8 mouse cellular contexts compared by ENCODE assay signal in the genomic region with DNA sequence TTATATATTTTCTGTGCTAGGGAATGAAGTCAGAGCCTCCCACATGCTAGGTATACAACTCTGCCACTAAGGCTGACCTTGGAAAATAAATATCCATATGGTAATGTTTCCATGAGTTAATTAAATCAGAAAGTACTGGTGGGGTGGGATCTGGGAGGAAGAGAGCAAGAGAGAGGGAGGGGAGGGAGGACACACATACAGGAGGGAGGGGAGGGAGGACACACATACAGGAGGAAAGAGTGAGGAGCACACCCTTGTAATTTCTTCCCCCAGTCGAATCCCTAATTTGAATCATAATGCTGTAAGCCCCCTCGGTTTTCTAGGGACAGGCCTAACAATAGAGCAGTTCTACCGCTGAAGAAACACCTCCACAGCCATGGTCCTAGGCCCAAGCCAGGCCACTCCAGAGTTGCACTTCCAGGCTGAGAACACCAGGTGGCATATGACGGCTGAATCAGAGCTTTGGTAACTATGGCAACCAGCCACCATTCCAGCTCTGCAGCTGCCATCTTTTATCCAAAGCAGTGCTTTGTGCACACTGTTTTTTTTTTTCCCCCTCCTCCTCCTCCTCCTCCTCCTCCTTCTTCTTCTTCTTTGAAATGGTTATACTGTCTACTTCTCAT. TPM values are rescaled to one million over a fixed set of nuclear protein-coding genes. Genes with fewer than 3 reads are reported as not detected.
A peak's percentile ranks its signal among the peaks of the same experiment; 100 is the strongest.
DNase-seq lines count a peak whose midpoint lies in the region; ATAC-seq lines count a peak whose summit lies in the region.

No protein-coding gene starts in this region.

- no peak overlapping the region for H3K4me3 ChIP-seq in forebrain, embryonic 16.5 days (replicated peaks; ENCODE audit: low read length)
- H3K4me3 ChIP-seq in hindbrain, embryonic 11.5 days (ENCODE audit: low read depth, low read length), result no peak overlapping the region

- peak; percentile 97 for DNase-seq in R1 (ENCODE audit: low read depth, low spot score)
- peak; percentile 46 for DNase-seq in cerebellum, adult 11-12 months
- DNase-seq in hindbrain, embryonic 11.5 days (ENCODE audit: low spot score), result peak; percentile 92
- peak; percentile 69 for DNase-seq in layer of hippocampus, adult 9-11 months
- DNase-seq in lung, postnatal 36 days, result peak; percentile 85
- DNase-seq in retina, embryonic 14.5 days (ENCODE audit: low spot score), result peak; percentile 92
- peak; percentile 22 for DNase-seq in urinary bladder, postnatal 25 days (ENCODE audit: low spot score)

- no peak overlapping the region for H3K4me2 ChIP-seq in forebrain, embryonic 16.5 days (ENCODE audit: low read length)
- H3K4me2 ChIP-seq in hindbrain, embryonic 11.5 days (replicated peaks; ENCODE audit: low read depth, low read length), result no peak overlapping the region

- 7% methylated on average over 4 of the region's 4 CpGs for WGBS in forebrain, embryonic 16.5 days
- WGBS in hindbrain, embryonic 11.5 days, result 5% methylated on average over 4 of the region's 4 CpGs

- peak overlapping the region; percentile 83 for H3K27ac ChIP-seq in forebrain, embryonic 16.5 days (ENCODE audit: low read length)
- peak overlapping the region; percentile 62 for H3K27ac ChIP-seq in hindbrain, embryonic 11.5 days (ENCODE audit: low read depth, low read length)

- no peaks in the 10 kb centered on the region for H3K9me3 ChIP-seq in forebrain, embryonic 16.5 days (ENCODE audit: control insufficient read depth, low read length)
- H3K9me3 ChIP-seq in hindbrain, embryonic 11.5 days (ENCODE audit: control insufficient read depth, low read length), result no peaks in the 10 kb centered on the region

- ATAC-seq in forebrain, embryonic 16.5 days, result peak; percentile 85
- peak; percentile 87 for ATAC-seq in hindbrain, embryonic 11.5 days (ENCODE audit: low FRiP score)

- no peak overlapping the region for H3K9ac ChIP-seq in forebrain, embryonic 16.5 days (replicated peaks; ENCODE audit: low read depth, low read length)
- no peak overlapping the region for H3K9ac ChIP-seq in hindbrain, embryonic 11.5 days (ENCODE audit: low read depth, low read length)

- H3K27me3 ChIP-seq in forebrain, embryonic 16.5 days (replicated peaks; ENCODE audit: control insufficient read depth, insufficient read depth, low read length), result no peaks in the 10 kb centered on the region
- H3K27me3 ChIP-seq in hindbrain, embryonic 11.5 days (ENCODE audit: control insufficient read depth, insufficient read depth, low read length), result no peaks in the 10 kb centered on the region

- H3K4me1 ChIP-seq in forebrain, embryonic 16.5 days (replicated peaks; ENCODE audit: control insufficient read depth, insufficient read depth, low read length), result peaks cover 14% of the 10 kb centered on the region; the same call in 1 of the 2 replicates
- 0 out of 2 replicates have a peak, but pooled peaks cover 2% of the 10 kb centered on the region for H3K4me1 ChIP-seq in hindbrain, embryonic 11.5 days (replicated peaks; ENCODE audit: control insufficient read depth, insufficient read depth, low read length)

- no peaks in the 10 kb centered on the region for H3K36me3 ChIP-seq in forebrain, embryonic 16.5 days (ENCODE audit: control insufficient read depth, insufficient read depth)
- no peaks in the 10 kb centered on the region for H3K36me3 ChIP-seq in hindbrain, embryonic 11.5 days (ENCODE audit: control insufficient read depth, insufficient read depth, low read length)

RNA-seq across cellular contexts. Expression of gene Akr1d1, which starts 59.5 kb away (rescaled TPM):
- polyA plus RNA-seq in forebrain, embryonic 16.5 days (2015; fragmentation: Nextera tagmentation; extraction: Ambion mirVana), result not detected in 2 replicates
- not detected in 2 replicates for polyA plus RNA-seq in hindbrain, embryonic 11.5 days (2014; fragmentation: Nextera tagmentation; extraction: Ambion mirVana)

Comparison
In these comparisons a context has a peak if more than half of its experiments do, and no peak if none do; other contexts are left out.
1. DNase-seq: peak in every context shown above with its lines; median percentile 97 in R1; 92 in hindbrain, embryonic 11.5 days; 92 in retina, embryonic 14.5 days; 85 in lung, postnatal 36 days; 69 in layer of hippocampus, adult 9-11 months; 46 in cerebellum, adult 11-12 months; 22 in urinary bladder, postnatal 25 days.